Mouse (Mus musculus) intestine, postnatal 0 days (tissue): Measurements from ENCODE around the gene Actrt1. TPM values are rescaled to one million over a fixed set of nuclear protein-coding genes. Genes with fewer than 3 reads are reported as not detected.

Source experiments
- ATAC-seq: fragments of 200-750 bp; cut with Nextera tagmentation; 2 replicates; pipeline ENCODE4 v1.8.0; 2017; ENCODE audit warnings: mild to moderate bottlenecking, moderate TSS enrichment, moderate library complexity
- H3K27ac ChIP-seq: fragments of 300-500 bp; sonication (generic); 2 replicates; pipeline ENCODE4 v1.5.1; 2014; ENCODE audit warnings: mild to moderate bottlenecking, low read depth, low read length, moderate library complexity
- H3K27me3 ChIP-seq: fragments of 300-500 bp; sonication (generic); replicated peaks from 2 replicates; pipeline ENCODE4 v1.6.1; 2014; ENCODE audit warnings: low read length, mixed read lengths; ENCODE audit not compliant: control insufficient read depth, insufficient read depth
- H3K36me3 ChIP-seq: fragments of 300-500 bp; sonication (generic); 2 replicates; pipeline ENCODE4 v1.6.1; 2014; ENCODE audit warnings: mild to moderate bottlenecking, moderate library complexity; ENCODE audit not compliant: control insufficient read depth, insufficient read depth
- H3K4me1 ChIP-seq: fragments of 300-500 bp; sonication (generic); replicated peaks from 2 replicates; pipeline ENCODE4 v1.6.1; 2014; ENCODE audit warnings: antibody characterized with exemption, low read length, mixed read lengths; ENCODE audit not compliant: control insufficient read depth, insufficient read depth
- H3K4me2 ChIP-seq: fragments of 300-500 bp; sonication (generic); replicated peaks from 2 replicates; pipeline ENCODE4 v1.6.1; 2014; ENCODE audit warnings: low read depth, mild to moderate bottlenecking, moderate library complexity
- H3K4me3 ChIP-seq: fragments of 300-500 bp; sonication (generic); 2 replicates; pipeline ENCODE4 v1.5.1; 2014; ENCODE audit warnings: low read depth, low read length
- H3K9ac ChIP-seq: fragments of 300-500 bp; sonication (generic); 2 replicates; pipeline ENCODE4 v1.6.1; 2014; ENCODE audit warnings: mild to moderate bottlenecking, low read depth, low read length
- H3K9me3 ChIP-seq: fragments of 300-500 bp; sonication (generic); 2 replicates; pipeline ENCODE4 v1.6.1; 2016; ENCODE audit warnings: mixed run types; ENCODE audit not compliant: control insufficient read depth
- CTCF ChIP-seq: sonication (generic); IDR thresholded peaks from 2 replicates; pipeline ENCODE4 v1.5.1; 2016; ENCODE audit warnings: low read depth, mild to moderate bottlenecking, control low read depth, antibody characterized with exemption, moderate library complexity
- WGBS: fragments of 180-500 bp; shearing (Covaris S2); extraction: QIAGEN DNeasy Blood & Tissue Kit; methylation state at CpG from one replicate; pipeline ENCODE4 v1.1.7; 2014; 5-methylcytosine and 5-hydroxymethylcytosine counted together
- polyA plus RNA-seq: library from polyadenylated mRNA; unstranded; fragments of >200 nt; fragmentation: Nextera tagmentation; extraction: Ambion mirVana; gene quantifications from 2 replicates; pipeline ENCODE4 v1.2.1, GENCODE M21; 2015

The Actrt1 gene
- polyA plus RNA-seq, result not detected in 2 replicates

- TF ChIP-seq CTCF, result no peak
- no peak for ATAC-seq
- no peak within 1 kb of the TSS for H3K27ac ChIP-seq
These were observed at the start of gene Actrt1 for GRCm38 (mm10) chrX:46328707-46329106. Actrt1 (plus strand) TSS chrX:46329007.

GRCm38 (mm10) chrX:46331463-46332115, 2.8 kb downstream of the Actrt1 start:
- Histone ChIP-seq H3K27ac (no peak overlapping the region), H3K9me3 (no peaks in the 10 kb centered on the region), H3K4me3 (no peak overlapping the region), H3K4me1 (no peaks in the 10 kb centered on the region), H3K36me3 (no peaks in the 10 kb centered on the region), H3K4me2 (no peak overlapping the region), H3K27me3 (no peaks in the 10 kb centered on the region), H3K9ac (no peak overlapping the region)
- no peak for TF ChIP-seq CTCF
- peak; percentile 63; the same call in 1 of the 2 replicates for ATAC-seq
- WGBS, result 37% methylated on average over 1 of the region's 1 CpGs

More at GRCm38 (mm10) chrX:46328707-46329106, at the start of gene Actrt1:
- Histone ChIP-seq H3K27me3 (no peaks in the 10 kb centered on the region), H3K36me3 (no peaks in the 10 kb centered on the region), H3K9me3 (no peaks in the 10 kb centered on the region), H3K4me1 (no peaks in the 10 kb centered on the region), H3K4me3 (no peak within 1 kb of the TSS), H3K9ac (no peak within 1 kb of the TSS), H3K4me2 (no peak within 1 kb of the TSS)
